Mouse (Mus musculus) spleen, adult 10 weeks (tissue): ENCODE measurements around the gene Naa35. TPM values are rescaled to one million over a fixed set of nuclear protein-coding genes. Genes with fewer than 3 reads are reported as not detected.

ENCODE experiments used
- polyA plus RNA-seq: library from polyadenylated mRNA; stranded (reverse); fragments of 350-450 nt; fragmentation: Illumina TruSeq; extraction: RNeasy Lipid Tissue Mini Kit (QIAGEN cat#74804); gene quantifications from one replicate; pipeline ENCODE4 v1.2.3, GENCODE M21; 2015; ENCODE audit warnings: low replicate concordance; ENCODE audit not compliant: insufficient read depth

Naa35 gene
- 87.3 TPM for polyA plus RNA-seq

DNA sequence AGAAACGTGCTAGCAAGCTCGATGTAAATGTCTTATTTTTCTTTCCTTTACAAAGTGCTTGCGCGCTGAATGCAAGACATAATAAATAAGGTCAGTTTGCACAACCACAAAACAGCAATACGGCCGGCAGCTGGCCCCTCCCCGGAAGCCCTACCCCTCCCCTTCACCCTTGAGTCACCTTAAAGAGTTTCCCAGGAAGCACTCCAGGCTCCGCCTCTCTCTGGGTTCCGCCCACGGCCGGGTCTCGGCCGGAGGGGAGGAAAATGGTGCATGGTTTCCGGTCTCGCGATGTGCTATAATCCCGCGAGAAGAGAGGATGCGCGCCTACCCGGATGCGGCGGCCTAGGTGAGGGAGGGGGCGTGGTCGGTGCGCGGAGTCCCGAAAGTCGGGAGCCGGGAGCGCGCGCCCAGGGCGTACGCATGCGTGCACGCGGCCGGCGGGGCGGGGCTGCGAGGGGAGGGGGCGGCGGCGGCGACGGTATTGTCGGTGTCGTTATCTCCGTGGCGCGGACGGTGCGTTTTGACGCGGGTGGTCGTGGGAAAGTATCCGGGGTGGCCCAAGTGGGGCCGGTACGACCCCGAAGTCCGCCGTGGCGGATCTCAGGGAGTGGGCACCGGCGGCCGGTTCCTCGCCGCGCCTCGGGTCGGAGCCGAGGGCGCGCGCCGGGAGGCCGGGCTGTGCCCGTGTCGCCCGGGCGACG, at the start of gene Naa35, which contains the start of gene Agtpbp1:
TSS of gene Naa35 (plus strand) at position 313 of the 701 bp plus-strand sequence.
TSS of gene Agtpbp1 (minus strand) at position 281 of the 701 bp plus-strand sequence.

DNA sequence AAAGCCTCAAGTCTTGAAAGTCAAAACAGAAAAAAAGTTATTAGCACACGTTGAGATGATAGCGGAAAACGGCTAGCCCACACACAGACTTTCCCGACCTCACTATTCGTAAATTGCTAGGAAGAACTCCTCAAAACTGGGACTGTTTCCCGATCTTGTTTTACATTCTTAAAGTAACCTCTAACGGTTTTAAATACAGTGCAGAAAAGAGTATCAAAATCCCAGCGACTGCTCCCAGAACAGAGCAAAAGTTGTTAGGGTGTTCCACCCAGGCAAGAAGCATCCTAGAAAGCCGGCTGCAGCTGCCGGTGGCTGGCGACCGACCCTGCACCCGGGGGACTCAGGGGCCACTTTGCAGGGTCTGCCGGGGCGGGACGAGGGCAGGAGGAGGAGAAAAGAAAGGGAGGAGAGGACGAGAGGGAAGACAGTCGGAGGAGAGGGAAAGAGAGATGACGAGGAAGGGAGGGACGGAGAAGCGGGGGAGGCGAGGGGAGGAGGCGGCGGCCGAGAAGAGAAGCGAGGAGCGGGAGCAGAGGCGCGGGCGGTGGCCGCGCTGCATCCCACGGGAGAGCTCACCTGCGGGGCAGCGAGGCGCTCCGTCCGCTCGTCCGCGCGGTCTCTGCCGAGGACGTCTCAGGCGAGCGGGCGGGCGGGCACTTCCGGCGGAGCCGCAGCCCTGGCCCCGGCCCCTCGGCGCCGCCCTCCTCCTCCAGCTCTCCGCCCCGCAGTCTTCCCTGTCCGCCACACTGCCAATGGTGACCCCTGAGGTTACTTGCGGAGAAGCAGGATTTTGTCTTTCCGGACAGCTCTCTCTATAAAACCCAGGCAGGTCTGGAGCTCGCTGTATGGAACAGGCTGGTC, 90.3 kb downstream of the Naa35 start, which contains the start of gene Golm1:
TSS of gene Golm1 (minus strand) at position 661 of the 861 bp plus-strand sequence.

Other genes with a start within 250 kb of the Naa35 start
- 52.0 TPM for gene Agtpbp1, start within 50 bp of the Naa35 start, polyA plus RNA-seq
- gene Golm1, start 90.6 kb downstream of the Naa35 start, polyA plus RNA-seq, result 25.2 TPM
- not detected for gene 4921517D22Rik, start 108.8 kb downstream of the Naa35 start, polyA plus RNA-seq
- not detected for gene Spata31d1a, start 125.1 kb downstream of the Naa35 start, polyA plus RNA-seq
- gene Spata31d1b, start 127.0 kb downstream of the Naa35 start, polyA plus RNA-seq, result not detected
- gene Spata31d1d, start 146.5 kb downstream of the Naa35 start, polyA plus RNA-seq, result not detected
- not detected for gene 1700014D04Rik, start 161.5 kb downstream of the Naa35 start, polyA plus RNA-seq
- gene Isca1, start 184.6 kb downstream of the Naa35 start, polyA plus RNA-seq, result 134 TPM
- gene Gm49354, start 197.0 kb downstream of the Naa35 start, polyA plus RNA-seq, result not detected
- 168 TPM for gene Tut7, start 237.9 kb downstream of the Naa35 start, polyA plus RNA-seq